Mouse (Mus musculus) brown adipose tissue, adult 24 weeks (tissue): ENCODE results near the gene Krt31. TPM values are rescaled to one million over a fixed set of nuclear protein-coding genes. Genes with fewer than 3 reads are reported as not detected.

Experiments
- H3K27ac ChIP-seq: fragments of 200-500 bp; replicated peaks from 2 replicates; pipeline ENCODE4 v1.5.1; 2012; ENCODE audit warnings: low read depth, mild to moderate bottlenecking, low read length
- H3K4me1 ChIP-seq: fragments of 200-500 bp; 2 replicates; pipeline ENCODE4 v1.6.1; 2012; ENCODE audit warnings: low read length, mixed read lengths; ENCODE audit not compliant: control insufficient read depth, insufficient read depth, insufficient read length
- H3K4me3 ChIP-seq: fragments of 200-500 bp; 2 replicates; pipeline ENCODE4 v1.5.1; 2012; ENCODE audit warnings: low read depth, mild to moderate bottlenecking, low read length, moderate library complexity; ENCODE audit not compliant: insufficient read depth
- polyA plus RNA-seq: library from polyadenylated mRNA; stranded (reverse); fragments of >200 nt; gene quantifications from 2 replicates; pipeline ENCODE4 v1.2.4, GENCODE M21; 2012; ENCODE audit not compliant: missing spikeins, insufficient read depth, insufficient read length

The Krt31 gene
- polyA plus RNA-seq, 1 experiment: not detected

GRCm38 (mm10) chr11:100021438-100021837 lies 28.9 kb downstream of the Krt31 start:
- no peaks in the 10 kb centered on the region for H3K4me1 ChIP-seq
- no peak overlapping the region for H3K27ac ChIP-seq
- no peak overlapping the region for H3K4me3 ChIP-seq

- H3K4me1 ChIP-seq: no peaks in the 10 kb centered on the region
- no peak overlapping the region for H3K4me3 ChIP-seq
- no peak overlapping the region for H3K27ac ChIP-seq
These were observed 30.9 kb downstream of the Krt31 start for GRCm38 (mm10) chr11:100019466-100019865.

- Histone ChIP-seq H3K4me1 (no peaks in the 10 kb centered on the region), H3K4me3 (no peak within 1 kb of the TSS), H3K27ac (no peak within 1 kb of the TSS)
These were observed 34.2 kb downstream of the Krt31 start, which contains the start of gene Krt33a for GRCm38 (mm10) chr11:100016112-100016511. Krt33a (minus strand) TSS chr11:100016212.

GRCm38 (mm10) chr11:100013691-100014171 lies 36.6 kb downstream of the Krt31 start:
- no peaks in the 10 kb centered on the region for H3K4me1 ChIP-seq
- no peak overlapping the region for H3K27ac ChIP-seq
- H3K4me3 ChIP-seq: no peak overlapping the region

- H3K4me1 ChIP-seq: no peaks in the 10 kb centered on the region
- no peak overlapping the region for H3K27ac ChIP-seq
- H3K4me3 ChIP-seq: no peak overlapping the region
These were observed 39.7 kb downstream of the Krt31 start for GRCm38 (mm10) chr11:100010682-100011081.

GRCm38 (mm10) chr11:100008336-100008735 lies 42.0 kb downstream of the Krt31 start:
- Histone ChIP-seq H3K4me1 (no peaks in the 10 kb centered on the region), H3K4me3 (no peak overlapping the region), H3K27ac (no peak overlapping the region)

GRCm38 (mm10) chr11:100006624-100007023 lies 43.7 kb downstream of the Krt31 start:
- H3K27ac ChIP-seq: no peak overlapping the region
- H3K4me1 ChIP-seq: no peaks in the 10 kb centered on the region
- H3K4me3 ChIP-seq: no peak overlapping the region

GRCm38 (mm10) chr11:100005905-100006304 lies 44.4 kb downstream of the Krt31 start:
- H3K4me3 ChIP-seq: no peak overlapping the region
- no peaks in the 10 kb centered on the region for H3K4me1 ChIP-seq
- H3K27ac ChIP-seq: no peak overlapping the region

GRCm38 (mm10) chr11:100004846-100005245 lies 45.5 kb downstream of the Krt31 start:
- Histone ChIP-seq H3K4me3 (no peak overlapping the region), H3K27ac (no peak overlapping the region), H3K4me1 (no peaks in the 10 kb centered on the region)

GRCm38 (mm10) chr11:99999091-99999490 lies 51.3 kb downstream of the Krt31 start:
- Histone ChIP-seq H3K4me3 (no peak overlapping the region), H3K4me1 (no peaks in the 10 kb centered on the region), H3K27ac (no peak overlapping the region)

Other genes starting within 250 kb of the Krt31 start
- not detected in 2 replicates for gene Gm11554, start 246.1 kb downstream of the Krt31 start, polyA plus RNA-seq
- not detected in 2 replicates for gene Krtap4-13, start 240.7 kb downstream of the Krt31 start, polyA plus RNA-seq
- gene Gm11564, start 234.9 kb downstream of the Krt31 start, polyA plus RNA-seq: not detected in 2 replicates
- gene 2300003K06Rik, start 212.5 kb downstream of the Krt31 start, polyA plus RNA-seq: not detected in 2 replicates
- gene Krtap4-16, start 198.9 kb downstream of the Krt31 start, polyA plus RNA-seq: not detected in 2 replicates
- gene Gm11568, start 192.6 kb downstream of the Krt31 start, polyA plus RNA-seq: not detected in 2 replicates
- not detected in 2 replicates for gene Gm11559, start 186.1 kb downstream of the Krt31 start, polyA plus RNA-seq
- gene Krtap9-1, start 177.2 kb downstream of the Krt31 start, polyA plus RNA-seq: not detected in 2 replicates
- gene Gm11567, start 171.4 kb downstream of the Krt31 start, polyA plus RNA-seq: not detected in 2 replicates
- gene Krtap31-1, start 142.6 kb downstream of the Krt31 start, polyA plus RNA-seq: not detected in 2 replicates
- gene Gm11565, start 135.8 kb downstream of the Krt31 start, polyA plus RNA-seq: not detected in 2 replicates
- gene Krtap31-2, start 114.3 kb downstream of the Krt31 start, polyA plus RNA-seq: not detected in 2 replicates
- gene Krtap9-5, start 102.1 kb downstream of the Krt31 start, polyA plus RNA-seq: not detected in 2 replicates
- not detected in 2 replicates for gene Krtap29-1, start 71.5 kb downstream of the Krt31 start, polyA plus RNA-seq
- not detected in 2 replicates for gene Krtap16-1, start 64.0 kb downstream of the Krt31 start, polyA plus RNA-seq
- gene Krtap17-1, start 56.6 kb downstream of the Krt31 start, polyA plus RNA-seq: not detected in 2 replicates
- not detected in 2 replicates for gene Krt33a, start 34.3 kb downstream of the Krt31 start, polyA plus RNA-seq
- gene Krt33b, start 20.7 kb downstream of the Krt31 start, polyA plus RNA-seq: not detected in 2 replicates
- not detected in 2 replicates for gene Krt34, start 9.0 kb downstream of the Krt31 start, polyA plus RNA-seq
- gene Krt32, start 37.7 kb upstream of the Krt31 start, polyA plus RNA-seq: not detected in 2 replicates
- not detected in 2 replicates for gene Krt35, start 45.7 kb upstream of the Krt31 start, polyA plus RNA-seq
- gene Krt36, start 55.1 kb upstream of the Krt31 start, polyA plus RNA-seq: 1.4 TPM in 2 replicates
- not detected in 2 replicates for gene Krt13, start 71.0 kb upstream of the Krt31 start, polyA plus RNA-seq
- gene Krt15, start 85.4 kb upstream of the Krt31 start, polyA plus RNA-seq: 0.67 and 2.4 TPM in 2 replicates
- 0.87 TPM in 1 of 2 replicates, not detected in the other for gene Krt19, start 98.1 kb upstream of the Krt31 start, polyA plus RNA-seq
- not detected in 2 replicates for gene Krt9, start 142.7 kb upstream of the Krt31 start, polyA plus RNA-seq
- gene Krt14, start 157.0 kb upstream of the Krt31 start, polyA plus RNA-seq: 0.67 TPM in 1 of 2 replicates, not detected in the other
- gene Krt16, start 198.4 kb upstream of the Krt31 start, polyA plus RNA-seq: not detected in 2 replicates
- not detected in 2 replicates for gene Krt17, start 210.5 kb upstream of the Krt31 start, polyA plus RNA-seq
- not detected in 2 replicates for gene Krt42, start 219.3 kb upstream of the Krt31 start, polyA plus RNA-seq